Mouse (Mus musculus): ENCODE measurements around the gene Tanc2.

Tanc2 gene

DNA sequence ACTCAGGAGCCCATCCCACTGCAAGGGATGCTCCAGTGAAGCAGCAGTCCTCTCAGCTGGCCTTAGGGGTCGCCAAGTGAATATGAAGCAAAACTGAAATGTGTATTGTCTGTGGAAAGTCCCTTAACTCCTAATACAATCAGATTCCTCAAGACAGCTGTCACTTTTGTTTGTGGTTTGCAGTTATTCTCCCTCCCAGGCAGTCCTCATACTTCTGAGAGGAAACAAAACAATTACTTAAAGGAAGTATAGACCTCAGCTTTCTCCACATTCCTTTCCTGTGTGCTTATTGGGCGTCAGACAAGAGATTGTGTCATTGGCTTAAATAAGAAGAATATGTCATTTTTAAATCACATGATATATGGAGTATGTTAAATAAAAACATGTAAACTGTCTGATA lies 311.7 kb downstream of the Tanc2 start:
- WGBS = 75% methylated on average over 2 of the region's 2 CpGs

- 94% methylated on average over 1 of the region's 1 CpGs for WGBS
Observed at GRCm38 (mm10) chr11:105902956-105903355, 313.2 kb downstream of the Tanc2 start.

DNA sequence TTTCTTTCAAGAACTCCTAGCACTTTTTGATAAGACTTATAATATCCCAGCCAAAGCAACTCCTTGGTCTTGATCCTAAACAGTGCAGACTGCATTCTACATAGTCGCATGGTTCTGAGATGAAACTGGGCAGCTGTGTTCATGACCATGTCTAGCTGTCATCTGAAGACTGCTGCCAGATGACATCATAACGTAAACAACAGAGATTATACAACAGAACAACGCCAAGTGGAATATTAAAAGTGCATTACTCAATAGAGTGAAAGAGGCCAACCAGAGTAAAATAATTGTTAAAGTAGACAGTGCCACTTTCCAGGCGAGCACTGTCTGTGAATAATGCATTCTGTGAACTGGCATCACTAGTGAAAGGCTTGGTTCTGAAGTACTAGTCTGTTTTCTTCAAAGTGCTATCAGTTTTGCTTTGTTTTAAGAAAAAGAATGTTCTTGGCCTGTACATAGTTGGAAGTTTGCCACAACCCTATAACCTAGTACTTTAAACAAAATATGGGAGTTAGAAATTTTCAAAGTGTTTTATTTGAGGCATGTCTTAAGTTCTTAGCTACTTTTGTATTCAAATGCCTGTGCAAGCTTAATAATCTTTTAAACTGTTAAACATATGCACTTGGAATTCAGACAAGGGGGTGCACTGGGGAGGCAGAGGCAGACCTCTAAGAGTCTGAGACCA lies 315.9 kb downstream of the Tanc2 start:
- 44% methylated on average over 4 of the region's 4 CpGs for WGBS

- 97% methylated on average over 1 of the region's 1 CpGs for WGBS
Observed at GRCm38 (mm10) chr11:105907381-105907780, 317.6 kb downstream of the Tanc2 start.

GRCm38 (mm10) chr11:105908926-105909325 lies 319.1 kb downstream of the Tanc2 start:
- 83% methylated on average over 8 of the region's 8 CpGs for whole genome bisulfite sequencing

DNA sequence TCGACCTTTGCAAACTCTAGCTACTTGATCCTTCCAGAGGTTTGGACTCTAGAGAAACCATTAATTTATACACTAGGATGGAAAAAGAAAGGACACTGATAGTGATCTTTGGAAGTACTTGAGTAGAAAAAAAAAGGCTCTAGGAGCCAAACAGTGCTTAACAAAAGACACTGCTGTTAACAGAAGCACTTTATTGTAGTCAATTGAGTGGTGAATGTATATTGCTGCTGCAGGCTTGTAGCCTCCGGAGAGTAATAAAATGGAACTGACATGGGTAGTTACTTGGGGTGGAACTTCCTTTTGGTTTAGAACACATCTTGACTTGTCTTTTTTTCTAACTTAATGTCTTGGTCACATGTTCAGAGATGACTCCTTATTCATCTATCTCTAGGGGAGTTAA lies 319.8 kb downstream of the Tanc2 start:
- 72% methylated on average over 2 of the region's 2 CpGs for WGBS

DNA sequence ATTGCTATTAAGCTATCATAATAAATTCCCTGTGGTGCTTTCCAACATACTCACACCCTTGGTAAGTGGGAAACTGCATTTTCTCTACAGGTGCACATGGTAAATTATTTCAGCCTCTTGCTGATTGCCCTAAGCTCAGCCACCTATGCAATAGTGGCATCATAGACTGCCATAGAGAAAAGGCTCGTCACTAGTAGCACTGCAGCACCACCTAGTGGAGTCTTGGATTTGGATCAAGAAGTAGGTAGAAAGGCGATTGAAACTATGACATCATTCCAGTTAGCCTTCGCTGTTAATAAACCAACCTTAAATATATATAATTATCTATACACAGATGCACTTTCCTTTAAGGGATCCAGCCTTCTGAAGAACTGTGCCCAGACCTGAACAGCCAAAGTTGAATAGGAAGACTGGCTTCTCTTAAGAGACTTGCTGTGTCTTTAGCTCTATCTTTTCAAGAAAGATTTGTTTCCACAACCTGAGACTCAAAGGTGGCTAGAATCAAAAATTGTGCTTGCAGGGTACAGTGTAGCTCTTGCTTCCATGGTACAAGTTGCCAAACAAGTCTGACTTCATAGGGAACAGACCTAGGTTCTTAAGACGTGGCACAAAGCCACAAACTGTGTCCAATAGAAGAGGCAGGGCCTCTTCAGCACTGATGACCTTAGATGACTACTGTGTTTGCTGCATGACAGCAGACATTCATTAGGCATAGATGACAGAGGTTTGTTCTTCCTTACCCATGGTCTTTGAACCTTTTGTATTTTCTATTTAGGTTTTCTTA lies 322.0 kb downstream of the Tanc2 start:
- 22% methylated on average over 4 of the region's 4 CpGs for WGBS

DNA sequence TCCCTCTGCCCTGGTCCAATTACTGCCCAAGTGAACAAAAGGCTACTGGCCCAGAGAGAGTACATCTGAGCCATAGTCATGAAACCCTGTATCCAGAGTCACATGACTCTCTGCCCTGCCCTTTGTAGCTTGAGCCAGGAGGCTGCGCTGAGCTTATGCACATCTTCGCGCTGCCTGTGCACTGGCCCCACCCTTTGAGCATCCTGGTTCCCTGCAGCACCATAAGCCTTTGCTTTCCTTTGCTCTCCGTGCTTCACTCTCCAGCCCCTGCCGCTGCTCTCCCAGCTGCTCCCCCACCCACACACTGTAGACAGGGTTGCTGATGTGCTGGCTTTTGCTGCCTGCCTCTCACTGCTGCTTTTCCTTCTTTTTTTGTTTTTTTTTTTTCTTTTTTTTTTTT lies 323.8 kb downstream of the Tanc2 start:
- WGBS = 39% methylated on average over 5 of the region's 5 CpGs

DNA sequence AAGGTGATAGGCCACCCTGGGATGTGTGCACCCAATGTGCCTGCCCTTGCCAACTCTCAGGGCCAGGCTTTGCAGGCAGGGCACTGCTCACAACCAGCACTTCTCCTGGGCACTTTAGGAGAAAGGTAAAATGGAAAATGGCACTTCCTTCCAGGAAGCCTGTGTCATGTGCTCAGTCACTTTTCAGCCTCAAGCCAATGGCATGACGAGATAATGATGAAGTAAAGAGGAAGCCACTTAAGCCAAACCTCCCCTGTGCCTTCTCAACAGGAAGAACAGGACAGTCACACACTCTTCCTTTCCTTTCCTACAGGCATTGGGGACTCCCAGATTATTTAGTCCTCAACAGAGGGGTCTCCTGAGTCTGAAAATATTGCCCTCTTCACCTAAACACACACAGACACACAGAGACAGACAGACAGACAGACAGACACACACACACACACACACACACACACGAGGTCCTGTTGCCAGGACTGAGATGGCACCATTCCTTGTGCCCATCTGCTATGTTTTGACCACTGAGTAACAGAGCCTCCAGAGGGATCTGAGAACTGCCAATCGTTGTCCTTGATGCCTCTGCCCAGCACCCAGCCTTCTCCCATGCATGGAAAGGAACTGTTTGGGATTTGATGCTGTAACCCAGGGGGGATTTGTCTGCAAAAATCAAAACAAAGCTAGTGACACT lies 330.5 kb downstream of the Tanc2 start:
- 63% methylated on average over 3 of the region's 3 CpGs for WGBS

GRCm38 (mm10) chr11:105920836-105921235 lies 331.1 kb downstream of the Tanc2 start:
- WGBS = 94% methylated on average over 2 of the region's 2 CpGs

GRCm38 (mm10) chr11:105921275-105921674 lies 331.5 kb downstream of the Tanc2 start:
- WGBS = 83% methylated on average over 5 of the region's 5 CpGs

DNA sequence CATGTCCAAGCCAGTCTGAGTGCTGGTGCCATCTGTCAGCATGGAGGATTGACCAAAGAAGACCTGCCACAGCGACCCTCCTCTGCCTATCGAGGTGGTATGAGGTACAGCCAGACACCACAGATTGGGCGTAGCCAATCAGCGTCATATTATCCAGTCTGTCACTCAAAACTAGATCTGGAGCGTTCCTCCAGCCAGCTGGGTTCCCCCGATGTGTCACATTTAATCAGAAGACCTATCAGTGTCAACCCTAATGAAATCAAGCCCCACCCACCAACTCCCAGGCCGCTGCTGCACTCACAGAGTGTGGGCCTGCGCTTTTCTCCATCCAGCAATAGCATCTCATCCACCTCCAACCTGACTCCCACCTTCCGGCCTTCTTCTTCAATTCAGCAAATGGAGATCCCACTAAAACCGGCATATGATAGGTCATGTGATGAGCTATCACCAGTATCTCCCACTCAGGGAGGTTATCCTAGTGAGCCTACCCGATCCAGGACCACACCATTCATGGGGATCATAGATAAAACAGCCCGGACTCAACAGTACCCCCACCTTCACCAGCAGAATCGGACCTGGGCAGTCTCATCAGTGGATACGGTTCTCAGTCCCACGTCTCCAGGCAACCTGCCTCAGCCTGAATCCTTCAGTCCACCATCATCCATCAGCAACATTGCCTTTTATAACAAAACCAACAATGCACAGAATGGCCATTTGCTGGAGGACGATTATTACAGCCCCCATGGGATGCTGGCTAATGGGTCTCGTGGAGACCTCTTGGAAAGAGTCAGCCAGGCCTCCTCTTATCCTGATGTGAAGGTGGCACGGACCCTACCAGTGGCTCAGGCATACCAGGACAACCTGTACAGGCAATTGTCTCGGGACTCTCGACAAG lies 333.2 kb downstream of the Tanc2 start:
- WGBS = 70% methylated on average over 20 of the region's 20 CpGs

DNA sequence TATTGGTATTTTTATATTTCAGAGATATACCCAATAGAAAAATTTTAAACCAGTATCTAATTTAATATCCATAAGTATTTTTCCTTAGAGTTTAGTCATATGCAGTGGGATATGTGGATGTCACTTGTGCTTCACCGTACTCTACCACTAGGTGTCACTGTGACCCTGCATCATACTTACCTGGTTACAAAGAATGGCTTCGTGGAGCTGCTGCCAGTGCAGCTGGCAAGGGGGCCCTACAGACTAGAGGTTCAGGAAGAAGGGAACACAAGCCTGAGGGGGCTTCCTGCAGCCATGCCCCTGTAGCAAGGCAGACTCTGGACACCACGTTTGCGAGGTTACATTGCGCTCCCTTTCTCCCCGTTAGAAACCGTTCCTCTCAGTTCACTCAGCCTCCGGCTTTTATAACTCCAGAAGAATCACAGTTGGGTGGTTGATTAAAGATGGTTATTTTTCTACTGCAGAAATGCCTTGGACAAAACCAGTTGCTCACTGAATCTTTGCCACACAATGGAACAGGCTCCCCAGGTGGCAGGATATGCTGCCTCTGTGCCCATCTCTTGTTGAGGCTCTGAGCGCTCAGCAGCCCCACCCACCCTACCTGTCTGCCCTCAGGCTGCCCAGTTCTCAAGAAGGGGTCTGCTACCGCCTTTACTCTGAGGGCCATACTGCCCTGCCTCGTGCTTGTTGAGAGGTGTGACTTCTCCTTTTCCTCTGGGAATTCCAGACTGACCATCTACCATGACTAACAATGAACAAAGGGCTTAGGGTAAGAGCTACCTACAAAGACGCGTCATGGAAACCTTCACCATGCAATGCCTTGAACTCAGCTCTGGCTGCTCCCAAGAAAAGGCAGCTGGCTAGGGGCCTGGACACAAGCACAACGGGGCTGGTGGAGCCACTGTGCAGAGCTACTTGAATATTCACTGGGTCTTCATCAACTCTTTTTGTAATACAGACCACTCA lies 337.6 kb downstream of the Tanc2 start:
- WGBS = 50% methylated on average over 14 of the region's 14 CpGs

DNA sequence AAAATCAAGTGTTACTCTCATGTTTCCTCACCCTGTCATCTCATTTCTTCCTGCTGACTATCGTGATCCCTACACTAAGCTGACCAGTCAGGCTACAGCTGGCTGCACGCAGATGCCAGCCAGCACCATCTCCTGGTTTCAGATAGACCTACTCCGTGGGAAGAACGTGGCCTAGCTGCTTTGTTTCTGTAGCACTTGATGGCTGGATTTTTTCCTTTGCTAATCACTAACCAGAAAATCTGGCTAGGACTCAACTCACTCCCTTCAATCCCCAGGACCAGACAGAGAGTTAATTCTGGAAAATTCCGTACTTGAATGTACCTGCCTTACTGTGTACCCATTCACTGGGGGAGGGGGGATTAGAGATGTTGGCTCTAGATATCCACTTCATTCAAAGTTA lies 338.4 kb downstream of the Tanc2 start:
- WGBS = 50% methylated on average over 5 of the region's 5 CpGs

GRCm38 (mm10) chr11:105931380-105931779 lies 341.6 kb downstream of the Tanc2 start:
- 82% methylated on average over 3 of the region's 3 CpGs for WGBS

DNA sequence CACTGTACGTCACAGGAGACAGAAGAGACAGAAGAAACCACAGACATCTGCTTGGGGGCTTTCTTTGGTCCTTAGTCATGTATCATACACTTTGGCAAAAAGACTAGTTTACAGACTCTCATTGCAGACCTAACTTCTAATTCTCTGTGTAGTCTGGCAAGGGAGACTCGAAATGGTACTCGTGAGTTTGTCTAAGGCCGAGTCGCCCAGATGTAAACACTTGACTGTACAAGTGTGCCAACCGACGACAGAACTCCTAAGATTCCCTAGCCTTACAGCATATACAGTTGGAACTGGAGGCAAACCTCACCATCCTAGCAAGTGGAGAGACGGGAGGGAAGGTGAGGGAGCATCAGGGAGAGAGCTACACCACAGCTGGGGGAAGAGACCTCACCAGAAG lies 344.0 kb downstream of the Tanc2 start:
- WGBS = 69% methylated on average over 8 of the region's 8 CpGs

DNA sequence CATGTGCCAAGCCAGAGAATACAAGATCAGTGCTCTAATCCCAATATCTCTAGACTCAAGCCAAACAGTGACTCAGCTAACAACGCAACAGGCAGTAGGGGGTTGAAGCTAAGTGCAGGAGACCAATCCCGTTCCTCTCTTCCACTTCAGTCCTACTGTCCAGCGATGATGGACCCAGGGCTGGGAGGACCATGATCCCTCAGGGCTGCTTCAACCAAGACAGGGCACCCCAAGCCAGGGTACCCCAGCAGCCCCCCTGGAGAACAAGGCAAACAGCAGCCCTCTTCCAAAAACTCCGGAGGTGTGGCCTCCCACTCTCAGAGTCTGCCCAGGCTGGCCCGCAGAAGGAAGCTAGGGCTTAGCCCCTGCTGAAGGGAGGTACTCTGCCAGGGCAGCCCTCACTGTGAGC lies 344.5 kb downstream of the Tanc2 start:
- 48% methylated on average over 5 of the region's 5 CpGs for WGBS

- 65% methylated on average over 6 of the region's 6 CpGs for WGBS
Observed at GRCm38 (mm10) chr11:105934816-105935215, 345.0 kb downstream of the Tanc2 start.

- WGBS = 88% methylated on average over 8 of the region's 8 CpGs
Observed at GRCm38 (mm10) chr11:105935496-105935895, 345.7 kb downstream of the Tanc2 start.

DNA sequence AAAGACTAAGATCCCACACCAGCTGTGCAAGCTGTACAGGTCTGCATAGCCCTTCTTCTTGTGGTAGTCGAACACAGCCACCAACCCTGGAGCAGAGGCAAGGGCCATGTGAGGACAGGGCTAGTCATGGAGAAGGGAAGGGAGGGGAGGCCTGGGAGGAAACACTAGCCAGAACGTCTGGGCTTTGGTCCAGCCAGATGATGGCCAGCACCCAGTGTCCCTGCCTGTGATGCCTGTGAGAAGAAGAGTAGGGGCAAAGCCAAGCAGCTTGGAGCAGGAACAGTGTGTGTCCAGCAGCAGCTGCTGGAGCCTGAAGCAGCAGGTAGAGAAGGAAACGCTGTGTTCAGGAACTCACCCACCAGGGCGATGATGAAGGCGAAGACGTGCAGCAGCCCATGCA lies 346.4 kb downstream of the Tanc2 start:
- 48% methylated on average over 6 of the region's 6 CpGs for WGBS

GRCm38 (mm10) chr11:105936974-105937373 lies 347.2 kb downstream of the Tanc2 start:
- 92% methylated on average over 3 of the region's 3 CpGs for WGBS
